Mouse (Mus musculus) testis, adult 2 months (tissue): ENCODE data around the gene BC049352.

Source experiments
- CTCF ChIP-seq: fragments of 200-500 bp; IDR thresholded peaks from 2 replicates; pipeline ENCODE4 v1.5.1; 2012; ENCODE audit warnings: low read depth, mild to moderate bottlenecking, inconsistent platforms, low read length, moderate library complexity; ENCODE audit not compliant: control insufficient read depth, insufficient read depth, insufficient replicate concordance
- POLR2A ChIP-seq: fragments of 200-500 bp; IDR thresholded peaks from 2 replicates; pipeline ENCODE4 v1.6.1; 2012; ENCODE audit warnings: low read depth, mild to moderate bottlenecking, inconsistent platforms, low read length, moderate library complexity; ENCODE audit not compliant: control insufficient read depth

DNA sequence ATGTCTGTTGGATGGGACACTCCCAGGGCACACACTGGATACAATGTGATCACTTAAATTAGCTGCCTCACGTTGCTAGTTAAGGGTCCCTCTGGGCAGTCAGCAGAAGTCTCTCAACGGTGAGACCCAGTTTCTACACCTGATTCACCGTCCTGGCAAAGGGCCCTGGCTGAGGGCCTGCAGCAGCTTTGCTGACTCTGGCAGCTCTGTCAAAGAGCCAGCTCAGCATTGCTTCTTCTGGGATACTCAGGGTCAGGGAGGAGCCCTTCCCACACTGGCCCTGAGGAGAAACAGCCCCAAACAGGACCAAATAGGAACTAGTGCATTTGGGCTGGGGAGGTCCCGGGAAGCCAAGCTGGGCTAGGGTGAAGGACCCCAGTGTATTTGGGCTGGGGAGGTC is 79.7 kb downstream of the BC049352 start:
- TF ChIP-seq CTCF (no peak), POLR2A (no peak)
